Mouse (Mus musculus) midbrain, embryonic 12.5 days (tissue): ENCODE measurements at regions not wholly inside any gene's neighbourhood (a gene's known extent, or its start where the extent isn't known, plus 50 kb on each side); places are given as distances from the start of the nearest gene placed in this dataset.
A peak's percentile ranks its signal among the peaks of the same experiment; 100 is the strongest.

Experiments
- ATAC-seq: fragments of 200-750 bp; cut with Nextera tagmentation; 2 replicates; pipeline ENCODE4 v1.8.0; 2017; ENCODE audit warnings: low read depth, moderate TSS enrichment, moderate library complexity; ENCODE audit not compliant: low FRiP score
- H3K27ac ChIP-seq: fragments of 300-500 bp; sonication (generic); replicated peaks from 2 replicates; pipeline ENCODE4 v1.5.1; 2016; ENCODE audit warnings: mild to moderate bottlenecking
- H3K27me3 ChIP-seq: fragments of 300-500 bp; sonication (generic); 2 replicates; pipeline ENCODE4 v1.6.1; 2016; ENCODE audit warnings: mild to moderate bottlenecking
- H3K36me3 ChIP-seq: fragments of 300-500 bp; sonication (generic); 2 replicates; pipeline ENCODE4 v1.6.1; 2016
- H3K4me1 ChIP-seq: fragments of 300-500 bp; sonication (generic); 2 replicates; pipeline ENCODE4 v1.6.1; 2016
- H3K4me2 ChIP-seq: fragments of 300-500 bp; sonication (generic); replicated peaks from 2 replicates; pipeline ENCODE4 v1.6.1; 2016; ENCODE audit warnings: mild to moderate bottlenecking, moderate library complexity
- H3K4me3 ChIP-seq: fragments of 300-500 bp; sonication (generic); 2 replicates; pipeline ENCODE4 v1.5.1; 2016; ENCODE audit warnings: mild to moderate bottlenecking
- H3K9ac ChIP-seq: fragments of 300-500 bp; sonication (generic); replicated peaks from 2 replicates; pipeline ENCODE4 v1.6.1; 2016; ENCODE audit warnings: mild to moderate bottlenecking, moderate library complexity
- H3K9me3 ChIP-seq: fragments of 300-500 bp; sonication (generic); 2 replicates; pipeline ENCODE4 v1.6.1; 2016; ENCODE audit warnings: mild to moderate bottlenecking
- WGBS: fragments of 180-500 bp; shearing (Covaris S2); methylation state at CpG from one replicate; pipeline ENCODE4 v1.1.7; 2016; 5-methylcytosine and 5-hydroxymethylcytosine counted together

GRCm38 (mm10) chr11:7427771-7428170 lies 214.0 kb upstream of the Igfbp3 start:
- no peak for ATAC-seq
- WGBS = 94% methylated on average over 4 of the region's 4 CpGs

DNA sequence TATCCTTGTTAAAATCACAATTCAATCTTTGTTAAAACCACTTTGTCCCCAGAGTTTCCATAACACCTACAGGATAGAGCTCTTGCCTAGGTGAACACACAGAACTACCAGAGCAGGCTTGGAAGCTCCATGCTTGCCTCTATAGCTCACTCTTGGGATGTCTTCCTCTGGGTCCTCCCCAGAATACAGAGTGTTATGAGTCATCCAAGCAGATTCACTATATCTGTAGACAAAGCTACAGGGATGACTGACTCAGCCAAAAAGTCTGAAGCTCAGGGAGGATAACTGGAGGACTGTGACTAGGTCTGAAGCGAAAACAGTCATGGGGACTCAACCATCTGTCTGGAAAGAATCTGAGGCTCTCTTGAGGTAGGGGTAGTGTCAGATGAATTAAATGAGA lies 211.5 kb upstream of the Igfbp3 start:
- Histone ChIP-seq H3K4me2 (no peak overlapping the region), H3K4me1 (peaks cover 7% of the 10 kb centered on the region), H3K9ac (no peak overlapping the region), H3K4me3 (no peak overlapping the region), H3K27ac (no peak overlapping the region), H3K27me3 (no peaks in the 10 kb centered on the region), H3K9me3 (no peaks in the 10 kb centered on the region), H3K36me3 (no peaks in the 10 kb centered on the region)
- ATAC-seq = no peak
- 95% methylated on average over 1 of the region's 1 CpGs for WGBS

More at GRCm38 (mm10) chr11:7427771-7428170, 214.0 kb upstream of the Igfbp3 start:
- H3K27ac ChIP-seq = no peak overlapping the region
- H3K9me3 ChIP-seq = no peaks in the 10 kb centered on the region
- no peak overlapping the region for H3K4me3 ChIP-seq
- peaks cover 7% of the 10 kb centered on the region for H3K4me1 ChIP-seq
- H3K9ac ChIP-seq = no peak overlapping the region
- no peaks in the 10 kb centered on the region for H3K27me3 ChIP-seq
- H3K4me2 ChIP-seq = no peak overlapping the region
- no peaks in the 10 kb centered on the region for H3K36me3 ChIP-seq

- H3K4me1 ChIP-seq = peaks cover 7% of the 10 kb centered on the region
- no peaks in the 10 kb centered on the region for H3K36me3 ChIP-seq
- ATAC-seq = no peak
- H3K27ac ChIP-seq = no peak overlapping the region
- H3K9me3 ChIP-seq = no peaks in the 10 kb centered on the region
- H3K4me3 ChIP-seq = no peak overlapping the region
- H3K27me3 ChIP-seq = no peaks in the 10 kb centered on the region
- H3K4me2 ChIP-seq = no peak overlapping the region
- WGBS = 83% methylated on average over 5 of the region's 5 CpGs
- H3K9ac ChIP-seq = no peak overlapping the region
These were observed 210.4 kb upstream of the Igfbp3 start for GRCm38 (mm10) chr11:7424082-7424471.

DNA sequence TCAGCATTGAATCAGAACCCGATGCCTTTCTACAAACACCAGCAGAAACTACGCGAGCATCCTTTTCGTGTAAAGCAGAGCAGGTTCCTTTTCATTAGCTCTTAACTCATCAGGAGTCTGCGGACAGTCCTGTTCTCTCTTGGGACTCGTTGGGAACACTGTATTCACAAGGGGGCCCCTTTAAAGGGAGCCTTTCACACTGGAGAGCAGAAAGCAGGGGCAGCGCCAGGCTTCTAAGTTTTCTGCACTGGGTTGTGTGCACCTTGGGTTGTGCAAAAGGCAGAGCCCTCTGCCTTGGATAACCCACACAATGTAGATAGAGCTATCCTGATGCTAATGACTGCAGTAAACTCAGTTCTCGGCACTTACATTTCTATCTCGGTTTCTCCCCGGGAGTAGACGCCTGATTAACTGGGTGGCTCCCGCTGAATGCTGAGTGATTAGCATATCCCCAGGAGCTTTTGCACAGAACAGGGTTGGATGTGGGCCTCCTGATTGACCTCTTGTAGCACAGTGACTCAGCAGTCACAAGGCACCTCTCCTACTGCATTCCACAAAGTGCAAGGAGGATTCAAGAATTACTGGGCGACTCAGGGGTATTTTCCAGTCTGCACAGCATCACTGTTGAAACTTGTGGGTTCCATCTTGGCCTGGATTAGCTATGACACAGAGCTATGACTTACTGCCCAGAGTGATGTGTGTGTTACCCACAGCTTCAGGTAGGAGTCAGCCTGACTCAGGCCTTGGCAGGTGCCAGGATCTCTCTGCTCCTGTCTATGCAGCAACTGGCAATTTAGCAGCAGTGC lies 209.8 kb upstream of the Igfbp3 start:
- Histone ChIP-seq H3K4me3 (no peak overlapping the region), H3K4me2 (peak overlapping the region; percentile 34), H3K9me3 (no peaks in the 10 kb centered on the region), H3K27ac (no peak overlapping the region), H3K27me3 (no peaks in the 10 kb centered on the region), H3K4me1 (peaks cover 7% of the 10 kb centered on the region), H3K36me3 (no peaks in the 10 kb centered on the region), H3K9ac (no peak overlapping the region)
- WGBS = 8% methylated on average over 13 of the region's 13 CpGs
- ATAC-seq = peak; percentile 82

DNA sequence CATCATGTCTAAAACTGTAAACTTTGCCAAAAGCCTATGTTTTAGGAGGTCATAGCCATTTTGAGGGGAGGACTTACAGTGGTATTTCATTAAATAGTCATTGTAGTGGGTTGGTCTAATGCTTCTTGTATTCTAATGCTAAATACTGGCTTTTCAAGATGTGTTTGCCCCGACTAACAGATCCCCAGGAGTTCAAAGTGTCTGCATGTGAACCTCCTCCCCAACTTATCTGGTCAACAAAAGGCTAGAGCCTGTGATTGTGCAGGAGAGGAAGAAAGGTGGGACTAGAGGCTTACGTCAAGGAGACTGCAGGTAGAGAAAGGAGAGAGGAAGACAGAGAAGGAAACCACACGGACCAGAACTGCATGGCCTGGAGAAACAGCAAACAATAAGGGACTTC lies 198.9 kb upstream of the Igfbp3 start:
- Histone ChIP-seq H3K9me3 (no peaks in the 10 kb centered on the region), H3K27me3 (no peaks in the 10 kb centered on the region), H3K4me2 (no peak overlapping the region), H3K4me3 (no peak overlapping the region), H3K4me1 (no peaks in the 10 kb centered on the region), H3K36me3 (no peaks in the 10 kb centered on the region), H3K9ac (no peak overlapping the region), H3K27ac (no peak overlapping the region)
- ATAC-seq = no peak
- WGBS = 69% methylated on average over 3 of the region's 3 CpGs

DNA sequence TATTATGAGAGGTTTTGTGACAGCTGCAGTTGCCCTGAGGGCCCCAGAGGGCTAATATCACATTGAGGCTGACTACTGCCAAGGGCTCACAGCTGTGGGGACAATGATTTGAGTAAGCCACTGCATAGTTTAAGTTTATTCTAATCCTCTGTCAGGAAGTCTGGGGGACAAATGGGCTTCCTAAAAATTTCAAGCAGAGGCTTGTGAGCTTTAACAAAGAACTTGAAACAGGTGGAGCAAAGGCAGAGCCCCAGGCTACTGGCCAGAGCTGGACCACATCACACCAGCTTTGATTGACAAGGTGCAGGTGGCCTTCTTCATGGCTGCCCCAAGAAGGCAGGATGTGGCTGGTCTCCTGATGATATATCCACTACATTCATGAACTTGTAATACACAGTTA lies 195.3 kb upstream of the Igfbp3 start:
- Histone ChIP-seq H3K4me1 (no peaks in the 10 kb centered on the region), H3K4me2 (no peak overlapping the region), H3K9ac (no peak overlapping the region), H3K27ac (no peak overlapping the region), H3K27me3 (no peaks in the 10 kb centered on the region), H3K4me3 (no peak overlapping the region), H3K9me3 (no peaks in the 10 kb centered on the region), H3K36me3 (no peaks in the 10 kb centered on the region)
- no peak for ATAC-seq

- Histone ChIP-seq H3K4me1 (no peaks in the 10 kb centered on the region), H3K4me2 (no peak overlapping the region), H3K27me3 (no peaks in the 10 kb centered on the region), H3K27ac (no peak overlapping the region), H3K9ac (no peak overlapping the region), H3K9me3 (no peaks in the 10 kb centered on the region), H3K36me3 (no peaks in the 10 kb centered on the region), H3K4me3 (no peak overlapping the region)
- 65% methylated on average over 4 of the region's 4 CpGs for WGBS
- no peak for ATAC-seq
These were observed 190.9 kb upstream of the Igfbp3 start for GRCm38 (mm10) chr11:7404666-7405065.

GRCm38 (mm10) chr11:7371835-7372234 lies 158.1 kb upstream of the Igfbp3 start:
- 94% methylated on average over 1 of the region's 1 CpGs for WGBS
- no peaks in the 10 kb centered on the region for H3K4me1 ChIP-seq
- H3K9ac ChIP-seq = no peak overlapping the region
- H3K4me3 ChIP-seq = no peak overlapping the region
- no peaks in the 10 kb centered on the region for H3K36me3 ChIP-seq
- no peaks in the 10 kb centered on the region for H3K9me3 ChIP-seq
- H3K27ac ChIP-seq = no peak overlapping the region
- H3K27me3 ChIP-seq = no peaks in the 10 kb centered on the region
- H3K4me2 ChIP-seq = no peak overlapping the region
- ATAC-seq = no peak

GRCm38 (mm10) chr11:7361388-7361787 lies 147.7 kb upstream of the Igfbp3 start:
- peak; percentile 38 for ATAC-seq
- H3K4me2 ChIP-seq = no peak overlapping the region
- no peaks in the 10 kb centered on the region for H3K36me3 ChIP-seq
- no peak overlapping the region for H3K4me3 ChIP-seq
- no peaks in the 10 kb centered on the region for H3K4me1 ChIP-seq
- 94% methylated on average over 3 of the region's 3 CpGs for WGBS
- no peak overlapping the region for H3K9ac ChIP-seq
- no peaks in the 10 kb centered on the region for H3K9me3 ChIP-seq
- H3K27ac ChIP-seq = no peak overlapping the region
- no peaks in the 10 kb centered on the region for H3K27me3 ChIP-seq

GRCm38 (mm10) chr11:7348601-7349000 lies 134.9 kb upstream of the Igfbp3 start:
- no peak overlapping the region for H3K27ac ChIP-seq

DNA sequence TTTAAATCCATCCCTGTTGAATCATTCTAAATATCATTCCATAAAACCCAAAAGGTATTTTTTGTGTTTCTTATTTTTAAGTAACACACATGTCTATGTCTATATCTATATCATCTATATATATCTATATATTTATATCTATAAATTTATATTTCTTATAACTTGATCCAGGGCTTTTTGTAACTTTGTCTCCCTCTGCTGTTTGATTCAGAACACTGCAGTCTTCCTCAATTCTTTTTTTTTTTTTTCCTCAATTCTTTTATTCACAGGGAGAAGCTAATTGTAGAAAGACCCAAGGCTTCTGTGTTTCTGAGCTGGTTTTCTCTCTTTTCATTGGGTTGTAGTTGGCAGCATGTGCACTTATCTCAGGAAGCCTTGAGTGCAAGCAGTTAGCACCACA lies 124.1 kb upstream of the Igfbp3 start:
- no peaks in the 10 kb centered on the region for H3K36me3 ChIP-seq
- no peak for ATAC-seq
- H3K9ac ChIP-seq = no peak overlapping the region
- no peak overlapping the region for H3K27ac ChIP-seq
- no peaks in the 10 kb centered on the region for H3K4me1 ChIP-seq
- H3K27me3 ChIP-seq = no peaks in the 10 kb centered on the region
- no peak overlapping the region for H3K4me2 ChIP-seq
- H3K4me3 ChIP-seq = no peak overlapping the region
- H3K9me3 ChIP-seq = peaks cover 10% of the 10 kb centered on the region; the same call in 1 of the 2 replicates

More at GRCm38 (mm10) chr11:7348601-7349000, 134.9 kb upstream of the Igfbp3 start:
- Histone ChIP-seq H3K4me1 (no peaks in the 10 kb centered on the region), H3K9ac (no peak overlapping the region), H3K4me3 (no peak overlapping the region), H3K27me3 (no peaks in the 10 kb centered on the region), H3K9me3 (no peaks in the 10 kb centered on the region), H3K4me2 (no peak overlapping the region), H3K36me3 (no peaks in the 10 kb centered on the region)
- WGBS = 95% methylated on average over 1 of the region's 1 CpGs
- ATAC-seq = no peak

DNA sequence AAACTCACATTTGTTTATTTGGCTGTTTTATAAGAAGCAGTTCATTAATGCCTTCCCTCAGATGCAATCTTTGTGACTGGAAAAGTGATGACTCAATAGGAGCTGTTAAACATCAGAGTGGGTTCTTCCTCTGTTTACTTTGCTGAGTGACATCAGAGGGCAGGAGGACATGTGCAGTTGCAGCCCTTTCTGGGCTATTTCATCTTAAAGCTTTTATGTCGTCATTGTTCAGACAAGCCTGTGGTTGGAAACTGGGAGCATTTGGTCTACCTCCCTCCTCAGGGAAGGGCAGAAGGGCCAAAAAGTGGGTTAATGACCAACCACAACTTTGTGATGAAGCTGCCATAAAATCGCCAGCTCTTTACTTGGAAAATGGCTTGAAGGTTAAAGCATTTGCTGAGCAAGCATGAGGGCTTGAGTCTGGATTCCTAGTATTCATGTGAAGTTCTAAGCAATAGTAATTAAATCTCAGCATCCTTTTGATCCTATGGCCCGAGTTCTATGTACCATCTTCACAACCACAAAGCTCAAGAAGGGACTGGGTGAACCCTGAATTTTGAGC lies 103.8 kb upstream of the Igfbp3 start:
- no peak overlapping the region for H3K4me3 ChIP-seq
- no peaks in the 10 kb centered on the region for H3K27me3 ChIP-seq
- H3K36me3 ChIP-seq = no peaks in the 10 kb centered on the region
- no peaks in the 10 kb centered on the region for H3K4me1 ChIP-seq
- no peak overlapping the region for H3K27ac ChIP-seq
- WGBS = 73% methylated on average over 3 of the region's 3 CpGs
- no peak overlapping the region for H3K4me2 ChIP-seq
- H3K9me3 ChIP-seq = no peaks in the 10 kb centered on the region
- no peak overlapping the region for H3K9ac ChIP-seq
- ATAC-seq = no peak

- no peak overlapping the region for H3K4me3 ChIP-seq
- no peaks in the 10 kb centered on the region for H3K9me3 ChIP-seq
- H3K4me2 ChIP-seq = no peak overlapping the region
- H3K27ac ChIP-seq = no peak overlapping the region
- H3K27me3 ChIP-seq = no peaks in the 10 kb centered on the region
- H3K4me1 ChIP-seq = no peaks in the 10 kb centered on the region
- no peaks in the 10 kb centered on the region for H3K36me3 ChIP-seq
- no peak for ATAC-seq
- H3K9ac ChIP-seq = no peak overlapping the region
These were observed 82.5 kb upstream of the Igfbp3 start for GRCm38 (mm10) chr11:7296252-7296651.
